Mouse (Mus musculus): ENCODE data around the gene Tnfrsf14.

DNA sequence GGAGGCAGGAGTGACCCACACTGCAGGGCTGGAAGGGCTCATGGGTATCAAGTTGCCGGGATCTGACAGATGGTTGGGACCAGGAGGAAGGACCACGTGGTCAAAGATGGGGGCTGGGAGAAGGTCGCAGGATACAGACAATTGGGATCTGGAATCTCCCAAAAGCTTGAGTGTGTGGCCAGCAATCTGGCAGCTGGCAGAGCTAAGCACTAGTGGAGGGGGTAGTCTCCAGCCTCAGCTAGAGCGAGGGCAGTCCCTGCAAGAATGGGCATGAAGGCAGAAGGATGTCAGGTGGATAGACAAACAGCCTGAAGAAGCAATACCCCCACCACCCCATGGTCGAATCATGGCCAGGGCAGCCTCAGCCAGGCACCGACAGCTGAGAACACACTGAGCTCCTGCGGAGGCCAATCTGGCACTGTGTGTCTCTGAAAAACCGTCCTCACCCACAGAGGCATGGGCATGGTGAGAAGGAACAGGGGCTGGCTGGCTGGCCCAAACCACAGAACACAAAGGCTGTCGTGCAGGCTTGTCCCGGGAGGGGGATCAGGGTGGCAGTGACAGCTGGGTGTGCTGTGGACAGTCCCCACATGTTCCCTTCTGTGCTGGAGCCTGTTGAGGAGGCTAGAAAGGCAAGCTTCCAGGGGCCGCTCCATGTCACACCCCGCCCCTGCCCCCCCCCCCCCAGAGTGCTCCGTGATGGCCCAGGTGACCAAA, 41.3 kb downstream of the Tnfrsf14 start:
- TF ChIP-seq CTCF (IDR thresholded peaks at IDR 0.05; ENCODE audit: low read depth) (no peak), EP300 (IDR thresholded peaks at IDR 0.05; ENCODE audit: low read depth) (no peak)
